Mouse (Mus musculus): Measurements from ENCODE around the gene Gak.
"Not testable (repeated sequence)": the region's sequence is repeated elsewhere in the genome, so short reads cannot be mapped to it uniquely, and the experiment has no call there.

Gene Gak

GRCm38 (mm10) chr5:108655891-108656650, 26.5 kb upstream of the Gak start:
- no peak for DNase-seq

DNA sequence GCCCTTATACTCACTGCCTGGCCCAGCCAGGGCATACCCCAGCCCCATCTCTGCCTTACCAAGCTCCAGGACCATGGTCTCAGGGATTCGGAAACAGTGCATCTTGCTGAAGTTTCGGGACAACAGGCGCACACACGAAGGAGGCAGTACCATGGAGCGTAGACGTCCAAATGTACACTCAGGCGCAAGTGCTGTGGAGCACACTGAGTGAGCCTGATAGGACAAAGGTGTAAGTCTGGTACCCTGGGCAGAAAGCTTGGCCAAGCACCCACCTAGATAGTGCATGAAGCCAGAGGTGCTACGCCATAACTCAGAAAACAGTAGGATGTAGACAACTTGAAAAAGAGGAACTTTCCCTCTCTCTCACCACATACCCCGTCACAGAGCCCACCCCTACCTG, 25.8 kb upstream of the Gak start:
- no peak for DNase-seq

DNA sequence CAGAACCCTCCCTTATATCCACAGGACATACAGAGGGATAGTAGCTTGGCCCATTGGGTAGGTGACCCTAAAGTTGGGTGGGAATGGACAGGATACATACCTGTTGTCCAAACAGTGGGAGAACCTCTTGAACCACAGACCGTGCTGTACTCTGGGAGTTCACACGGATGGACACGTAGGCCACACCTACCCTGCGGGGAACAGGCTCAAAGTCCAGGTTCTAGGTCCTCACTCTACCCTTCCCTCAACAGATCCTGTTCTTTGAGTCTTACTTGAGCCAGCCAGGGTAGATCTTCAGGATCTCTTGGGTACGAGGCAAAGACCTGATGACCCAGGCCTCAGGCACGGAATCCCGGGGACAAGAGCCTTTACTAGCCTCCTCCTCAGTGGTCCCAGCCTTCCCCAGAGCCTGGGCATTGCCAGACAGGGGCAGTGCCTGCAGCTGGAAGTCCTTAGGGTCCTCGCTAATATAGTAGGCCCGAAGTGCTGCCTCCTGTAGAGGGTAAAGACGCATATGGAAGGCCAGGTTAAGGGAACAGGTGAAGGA, 25.0 kb upstream of the Gak start:
- peak; percentile 79 for DNase-seq

DNA sequence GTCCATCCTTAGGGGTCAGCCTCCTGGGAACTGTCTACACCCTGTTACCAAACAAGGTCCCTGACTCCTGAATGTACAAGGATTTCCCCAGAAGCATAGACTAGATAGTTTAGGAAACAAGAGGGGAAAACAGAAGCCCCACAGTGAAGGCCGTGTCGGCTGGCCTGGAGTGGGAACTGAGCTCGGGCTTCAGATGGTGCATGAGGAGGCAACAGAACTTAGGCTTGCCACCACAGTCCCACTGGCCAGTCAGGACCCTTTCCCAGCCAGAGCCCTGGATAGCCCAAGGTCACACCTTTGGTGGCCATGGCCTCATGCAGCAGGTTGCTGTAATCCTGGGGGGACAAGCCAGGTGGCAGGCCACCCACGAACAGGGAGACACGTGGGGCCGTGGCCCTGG, 23.8 kb upstream of the Gak start:
- DNase-seq: no peak

DNA sequence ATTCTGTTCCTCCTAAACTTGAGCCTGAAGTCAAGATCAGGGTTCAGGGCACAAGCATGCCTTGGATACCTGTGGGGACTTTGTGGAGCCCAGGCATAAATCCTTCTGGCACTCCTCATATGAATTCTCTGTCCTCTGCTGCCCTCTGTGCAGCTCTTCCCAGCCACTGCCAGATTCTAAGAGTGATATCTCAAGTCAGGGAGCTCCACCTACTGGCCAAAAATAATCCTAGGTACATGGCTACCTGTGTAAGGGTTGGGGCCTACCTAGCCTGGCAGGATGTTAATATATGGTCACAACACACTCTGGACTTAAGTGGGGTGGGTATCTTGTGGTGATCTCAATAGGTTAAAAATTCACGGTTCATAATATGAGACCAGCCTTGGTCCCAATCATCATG, 22.3 kb upstream of the Gak start:
- DNase-seq: peak; percentile 90

DNA sequence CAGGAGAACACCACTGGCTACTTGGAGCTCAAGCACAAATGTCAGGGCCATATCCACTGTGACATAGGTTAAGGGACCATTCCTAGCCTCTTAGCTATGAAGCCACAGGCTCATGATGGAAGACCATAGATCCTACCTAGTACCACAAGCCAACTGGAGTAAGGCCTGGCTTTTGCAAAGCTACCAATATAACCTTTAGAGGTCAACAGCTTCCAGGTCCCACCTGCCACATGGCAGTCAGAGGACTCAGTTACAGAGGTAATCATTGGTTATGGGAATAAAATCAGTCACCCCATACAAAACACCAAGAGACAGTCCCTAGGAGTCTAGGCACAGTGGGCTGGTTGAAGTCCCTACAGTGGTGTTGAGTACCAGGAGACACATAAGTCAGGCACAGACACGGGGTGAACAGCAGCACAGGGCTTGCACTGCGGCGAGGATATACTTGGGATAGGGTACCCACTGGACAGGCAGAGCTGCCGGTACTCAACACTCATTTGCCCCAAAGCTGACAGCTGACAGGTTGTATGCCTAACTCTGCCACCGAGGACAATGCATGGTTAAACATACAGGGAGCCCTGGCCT, 21.7 kb upstream of the Gak start:
- DNase-seq: no peak

- no peak for DNase-seq
Observed at GRCm38 (mm10) chr5:108650341-108650740, 20.8 kb upstream of the Gak start.

DNA sequence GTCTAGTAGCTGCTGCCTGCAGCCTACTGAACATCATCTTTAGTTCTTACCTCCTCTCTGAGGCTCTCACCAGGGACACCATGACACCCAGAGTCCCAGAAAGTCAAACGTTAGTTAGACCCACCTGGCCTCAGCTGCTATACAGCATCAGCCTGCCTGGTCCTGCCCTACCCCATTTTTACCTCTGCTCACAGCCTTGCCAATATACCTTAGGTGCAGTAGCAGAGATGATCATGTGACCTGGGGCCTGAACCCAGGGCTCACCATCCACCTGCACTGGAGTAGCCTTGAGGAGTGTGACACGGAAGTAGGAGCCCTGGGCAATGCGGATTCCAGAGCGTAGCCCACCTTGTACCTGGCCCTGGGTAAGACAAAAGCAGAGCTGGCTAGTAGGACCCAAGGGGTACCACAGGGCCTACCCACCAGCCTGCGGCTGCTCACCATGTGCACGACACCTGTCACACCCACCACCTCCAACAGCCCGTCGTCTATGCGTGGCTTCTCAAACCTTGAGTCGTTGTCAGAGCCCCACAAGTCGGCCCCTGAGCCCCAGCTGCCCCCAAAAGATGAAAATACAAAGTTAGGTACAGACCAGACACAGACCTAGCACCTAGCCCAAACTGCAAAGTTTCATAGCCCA, 19.5 kb upstream of the Gak start:
- no peak for DNase-seq

DNA sequence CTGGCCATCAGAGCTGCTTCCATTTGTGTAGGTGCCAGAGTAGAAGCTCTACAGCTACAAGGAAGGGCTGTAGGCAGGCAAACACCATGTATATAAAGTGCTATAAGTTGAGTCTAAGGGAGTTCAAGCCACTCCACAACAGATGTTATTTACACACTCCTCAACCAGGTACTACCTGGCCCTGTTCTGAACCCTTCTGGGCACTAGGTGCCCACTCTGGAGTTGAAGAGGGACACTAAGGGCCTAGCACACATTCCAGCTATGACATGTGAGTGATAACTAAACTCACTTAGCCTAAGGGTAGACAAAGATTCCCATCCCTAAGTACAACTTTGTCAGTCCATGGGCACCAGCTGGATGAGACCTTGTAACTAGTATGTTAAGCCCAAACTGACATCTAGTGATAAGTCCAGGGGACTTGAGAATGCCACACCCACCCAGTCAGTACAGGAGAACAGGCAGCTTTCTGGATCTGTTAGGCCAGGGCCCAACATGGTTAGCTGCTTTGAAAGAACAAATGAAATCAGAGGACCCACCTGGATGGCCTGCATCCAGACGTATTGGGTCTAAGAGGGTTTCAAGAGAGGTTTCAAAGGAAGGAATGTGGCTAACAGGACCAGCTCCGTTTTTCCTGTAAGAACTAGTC, 18.4 kb upstream of the Gak start:
- DNase-seq: no peak

- no peak for DNase-seq
Observed at GRCm38 (mm10) chr5:108647311-108647710, 17.8 kb upstream of the Gak start.

GRCm38 (mm10) chr5:108646343-108646660, 16.7 kb upstream of the Gak start:
- DNase-seq: no peak

- DNase-seq: no peak
Observed at GRCm38 (mm10) chr5:108645651-108646342, 16.2 kb upstream of the Gak start.

DNA sequence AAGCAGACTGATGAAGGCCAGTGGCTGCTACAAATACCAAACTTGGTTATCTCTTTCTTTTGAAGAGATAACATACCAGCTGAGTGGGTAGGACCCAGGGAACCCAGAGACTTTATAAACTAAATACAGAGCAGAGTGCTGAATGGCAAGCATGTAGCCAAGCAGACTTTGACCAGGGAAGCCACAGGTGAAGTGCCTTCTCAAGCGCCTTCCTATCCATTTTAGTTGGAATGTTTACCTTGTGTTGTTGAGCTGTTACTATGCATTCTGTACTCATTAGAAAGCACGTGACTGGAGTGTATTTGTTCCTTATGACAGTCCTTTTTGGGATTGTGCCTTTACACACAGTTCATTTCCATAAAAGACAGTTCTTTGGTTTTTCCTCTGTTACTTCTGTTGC, 14.1 kb upstream of the Gak start:
- DNase-seq: no peak

- DNase-seq: no peak
Observed at GRCm38 (mm10) chr5:108636172-108636571, 6.6 kb upstream of the Gak start.

DNA sequence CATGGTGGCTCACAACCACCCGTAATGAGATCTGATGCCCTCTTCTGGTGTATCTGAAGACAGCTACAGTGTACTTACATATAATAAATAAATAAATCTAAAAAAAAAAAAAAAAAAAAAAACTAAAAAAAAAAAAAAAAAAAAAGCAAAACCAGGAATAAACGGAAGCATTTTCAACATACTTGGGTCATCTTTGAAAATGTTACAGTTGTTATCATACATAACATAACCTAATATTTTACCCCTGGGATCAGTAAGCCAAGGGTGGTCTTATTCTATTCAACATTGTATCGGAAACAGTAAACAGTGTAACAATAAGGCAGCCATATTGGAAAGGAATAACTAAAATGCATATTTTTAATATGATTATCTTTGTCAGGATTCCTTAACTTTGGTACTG, 4.5 kb upstream of the Gak start:
- not testable (repeated sequence) for DNase-seq

DNA sequence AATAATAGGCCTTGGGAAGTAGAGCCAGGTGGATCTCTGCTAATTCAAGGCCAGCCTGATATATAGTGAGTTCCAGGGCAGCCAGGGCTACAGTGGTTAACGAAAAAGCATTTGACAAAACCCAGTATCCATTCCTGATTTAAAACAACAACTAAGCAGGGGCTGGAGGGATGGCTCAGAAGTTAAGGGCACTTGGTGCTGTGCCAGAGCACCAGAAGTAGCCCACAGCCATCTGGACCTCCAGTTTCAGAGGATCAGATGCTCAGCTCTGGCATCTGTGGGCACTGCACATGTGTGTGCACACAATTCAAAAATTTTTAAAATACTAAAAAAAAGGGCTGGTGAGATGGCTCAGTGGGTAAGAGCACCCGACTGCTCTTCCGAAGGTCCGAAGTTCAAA, 4.1 kb upstream of the Gak start:
- DNase-seq: no peak

GRCm38 (mm10) chr5:108628891-108629633, 493 bp downstream of the Gak start:
- DNase-seq: no peak

DNA sequence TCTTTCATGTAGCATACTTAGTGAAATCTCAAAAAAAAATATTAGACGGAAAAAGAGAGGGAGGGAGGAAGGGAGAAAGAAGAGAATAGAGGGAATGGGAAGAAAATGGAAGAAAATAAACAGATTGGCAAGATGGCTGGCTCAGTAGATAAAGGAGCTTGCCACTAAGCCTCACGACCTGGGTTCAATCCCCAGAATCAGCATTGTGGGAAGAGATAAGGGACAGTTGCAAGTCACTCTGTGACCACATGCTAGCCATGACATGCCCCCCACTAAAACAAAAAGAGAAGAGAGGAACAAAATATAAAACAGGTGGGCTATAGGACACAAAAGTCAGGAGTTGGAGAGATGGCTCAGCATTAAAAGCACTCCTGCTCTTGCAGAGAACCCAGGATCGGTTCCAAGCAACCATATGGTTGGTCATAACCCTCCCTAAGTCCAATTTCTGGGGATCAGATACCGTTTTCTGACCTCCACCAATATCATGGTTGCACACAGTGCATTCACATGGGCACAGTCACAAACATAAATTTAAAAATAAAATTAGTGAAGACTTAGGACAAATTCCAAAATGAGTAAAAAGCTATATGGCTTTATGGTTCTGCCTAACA, 3.4 kb downstream of the Gak start:
- no peak for DNase-seq

- no peak for DNase-seq
Observed at GRCm38 (mm10) chr5:108621870-108622269, 7.7 kb downstream of the Gak start.

- DNase-seq: no peak
Observed at GRCm38 (mm10) chr5:108610426-108610825, 19.1 kb downstream of the Gak start.

- DNase-seq: no peak
Observed at GRCm38 (mm10) chr5:108602537-108602936, 27.0 kb downstream of the Gak start.

GRCm38 (mm10) chr5:108599923-108600322, 29.6 kb downstream of the Gak start:
- DNase-seq: no peak
